Mouse (Mus musculus) gonadal fat pad, adult 2 months (tissue): ENCODE data around the gene Dimt1. TPM values are rescaled to one million over a fixed set of nuclear protein-coding genes. Genes with fewer than 3 reads are reported as not detected.
A peak's percentile ranks its signal among the peaks of the same experiment; 100 is the strongest.
"Not testable (repeated sequence)": the region's sequence is repeated elsewhere in the genome, so short reads cannot be mapped to it uniquely, and the experiment has no call there.

Experiments used
- DNase-seq: peaks from one replicate; pipeline ENCODE4 v3.0.0-alpha.2; 2012; ENCODE audit warnings: low read depth
- polyA plus RNA-seq: library from polyadenylated mRNA; depleted of rRNA; stranded (reverse); fragments of >200 nt; gene quantifications from 2 replicates; pipeline ENCODE4 v1.2.3, GENCODE M21; 2012; rRNA removed

Gene Dimt1
- 4.7 and 7.8 TPM in 2 replicates for polyA plus RNA-seq

DNA sequence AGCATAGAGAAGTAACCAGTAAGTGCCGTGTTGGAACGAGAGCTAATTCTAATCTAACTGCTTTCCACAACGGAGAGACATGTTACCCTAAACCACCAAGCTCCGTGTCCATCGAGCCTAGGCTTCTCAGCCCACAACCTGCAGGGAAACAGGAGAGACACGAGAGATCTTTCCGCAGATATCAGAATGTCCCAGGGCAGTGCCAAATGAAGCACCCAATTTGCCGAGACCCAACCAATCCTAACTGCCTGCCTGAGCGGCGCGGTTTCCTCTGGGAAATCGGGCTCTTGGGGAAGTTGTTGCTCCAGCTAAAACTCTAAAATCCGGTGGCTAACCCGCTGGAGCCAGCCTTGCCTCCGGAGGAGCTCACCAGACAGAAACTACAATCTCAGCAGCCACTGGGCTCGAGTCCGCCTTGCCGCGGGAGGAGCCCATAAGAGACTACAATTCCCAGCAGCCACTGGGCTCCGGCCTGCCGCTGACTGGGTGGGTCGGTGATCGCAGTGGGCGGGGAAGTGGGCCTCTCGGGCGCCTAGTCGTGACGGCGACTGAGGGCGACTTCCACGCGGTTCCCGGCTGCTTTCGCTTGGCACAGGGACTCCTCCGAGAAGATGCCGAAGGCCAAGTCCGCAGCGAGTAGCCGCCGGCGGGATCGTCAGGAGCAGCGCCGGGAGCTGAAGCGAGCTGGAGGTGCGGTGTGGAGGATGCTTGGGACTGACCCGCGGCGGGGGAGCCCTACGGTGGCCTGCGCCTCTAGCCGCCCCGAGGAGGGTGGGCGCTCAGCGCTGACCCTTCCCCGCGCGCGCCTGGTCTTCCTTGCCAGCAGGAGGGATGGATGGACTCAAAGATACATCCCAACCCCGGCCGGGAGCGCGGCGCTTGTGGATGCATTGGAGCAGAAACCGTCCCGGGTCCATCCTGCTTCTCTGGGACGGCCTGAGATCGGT is at the start of gene Dimt1:
Dimt1 (plus strand) TSS at position 534 of the 947 bp plus-strand sequence.
- peak; percentile 52 for DNase-seq

DNA sequence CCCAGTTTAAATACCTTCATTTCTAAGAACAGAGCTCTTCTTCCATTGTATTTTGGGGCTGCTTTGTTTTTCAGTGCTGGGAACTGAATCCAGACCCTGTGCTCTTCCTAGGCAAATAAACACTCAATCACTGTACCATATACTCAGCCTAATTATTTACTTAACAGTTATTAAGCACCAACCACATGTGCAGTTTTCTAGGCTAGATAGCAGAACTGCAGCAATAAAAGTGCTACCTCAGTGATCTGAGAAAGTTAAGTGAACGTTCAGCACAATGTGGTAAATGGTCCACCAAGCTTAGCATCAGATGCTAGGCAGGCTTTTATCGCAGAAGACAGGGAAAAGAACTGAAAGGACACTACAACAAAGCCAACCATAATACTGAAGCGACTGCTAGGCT is 42.3 kb upstream of the Dimt1 start:
- no peak for DNase-seq

DNA sequence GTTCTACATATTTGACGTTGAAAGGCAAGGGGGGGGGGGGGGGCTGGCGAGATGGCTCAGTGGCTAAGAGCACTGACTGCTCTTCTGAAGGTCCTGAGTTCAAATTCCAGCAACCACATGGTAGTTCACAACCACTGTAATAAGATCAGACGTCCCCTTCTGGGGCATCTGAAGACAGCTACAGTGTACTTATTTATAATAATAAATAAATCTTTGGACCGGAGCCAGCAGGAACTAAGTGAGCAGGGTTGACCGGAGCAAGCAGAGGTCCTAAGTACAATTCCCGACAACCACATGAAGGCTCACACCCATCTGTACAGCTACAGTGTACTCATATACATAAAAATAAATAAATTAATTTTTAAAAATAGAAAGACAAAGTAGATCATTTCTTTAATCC is 41.8 kb upstream of the Dimt1 start:
- not testable (repeated sequence) for DNase-seq

DNA sequence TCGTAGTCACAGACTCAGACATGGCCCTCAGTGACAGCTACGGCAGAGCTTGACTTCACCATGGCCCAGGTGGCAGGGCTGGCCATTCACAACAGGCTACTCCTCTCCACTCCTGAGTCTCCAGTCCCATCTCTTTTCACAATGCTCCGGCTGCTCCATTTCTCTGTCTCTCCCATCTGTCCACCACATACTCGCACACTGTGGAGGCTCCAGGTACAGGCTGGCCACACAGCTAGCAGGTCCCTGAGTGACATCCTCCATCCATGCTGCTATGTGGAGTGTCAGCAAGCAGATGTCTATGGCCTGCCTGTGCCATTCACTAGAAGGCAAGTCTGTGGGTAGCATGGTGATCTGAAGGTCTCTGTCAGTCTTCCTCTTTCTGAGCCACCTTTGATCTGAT is 39.7 kb upstream of the Dimt1 start:
- DNase-seq, result no peak

DNA sequence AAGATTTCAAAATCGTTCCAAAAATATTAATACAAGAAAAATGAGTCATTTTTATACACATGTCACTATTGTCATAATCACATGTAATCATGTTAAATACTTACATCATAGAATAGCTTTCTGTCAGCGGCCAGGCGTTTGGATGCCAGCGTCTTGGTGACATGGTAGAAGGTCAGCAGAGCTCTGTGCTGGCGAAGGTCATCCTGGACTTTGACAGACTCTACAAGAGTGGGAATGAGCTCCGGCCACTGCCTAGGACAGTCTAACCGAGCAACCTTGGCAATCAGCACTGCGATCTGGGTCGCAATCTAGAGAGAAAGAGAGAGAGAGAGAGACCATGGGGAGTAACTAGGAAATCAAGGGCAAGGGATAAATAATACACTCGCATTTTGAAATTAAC is 36.8 kb upstream of the Dimt1 start:
- DNase-seq, result no peak

DNA sequence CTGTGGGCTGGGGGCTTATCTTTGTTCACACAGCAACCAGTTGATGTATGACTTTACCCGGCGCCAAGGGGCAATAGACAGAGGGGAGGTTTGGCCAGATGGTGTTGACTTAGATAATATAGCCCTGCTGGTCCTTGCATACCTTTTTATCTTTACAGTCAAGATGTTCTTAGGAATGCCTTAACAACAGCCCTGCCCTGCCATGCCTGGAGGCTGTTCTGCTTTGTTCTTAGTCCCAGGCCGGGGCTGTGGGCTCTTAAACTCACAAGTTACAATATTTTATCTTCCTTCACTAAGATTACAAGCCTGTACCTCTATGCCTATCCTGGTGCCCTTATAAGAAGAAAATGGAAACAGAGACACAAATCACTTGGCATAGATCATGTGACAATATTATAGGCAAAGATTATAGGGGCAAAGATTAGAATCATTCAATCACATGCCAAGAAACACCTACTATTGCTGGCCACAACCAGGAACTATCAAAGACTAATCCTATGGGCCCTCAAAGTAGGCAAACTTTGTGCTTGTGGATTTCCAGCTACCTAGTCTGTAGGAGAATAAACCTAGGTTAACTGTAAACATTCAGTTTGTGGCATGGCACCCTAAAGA is 33.7 kb upstream of the Dimt1 start:
- DNase-seq, result no peak

DNA sequence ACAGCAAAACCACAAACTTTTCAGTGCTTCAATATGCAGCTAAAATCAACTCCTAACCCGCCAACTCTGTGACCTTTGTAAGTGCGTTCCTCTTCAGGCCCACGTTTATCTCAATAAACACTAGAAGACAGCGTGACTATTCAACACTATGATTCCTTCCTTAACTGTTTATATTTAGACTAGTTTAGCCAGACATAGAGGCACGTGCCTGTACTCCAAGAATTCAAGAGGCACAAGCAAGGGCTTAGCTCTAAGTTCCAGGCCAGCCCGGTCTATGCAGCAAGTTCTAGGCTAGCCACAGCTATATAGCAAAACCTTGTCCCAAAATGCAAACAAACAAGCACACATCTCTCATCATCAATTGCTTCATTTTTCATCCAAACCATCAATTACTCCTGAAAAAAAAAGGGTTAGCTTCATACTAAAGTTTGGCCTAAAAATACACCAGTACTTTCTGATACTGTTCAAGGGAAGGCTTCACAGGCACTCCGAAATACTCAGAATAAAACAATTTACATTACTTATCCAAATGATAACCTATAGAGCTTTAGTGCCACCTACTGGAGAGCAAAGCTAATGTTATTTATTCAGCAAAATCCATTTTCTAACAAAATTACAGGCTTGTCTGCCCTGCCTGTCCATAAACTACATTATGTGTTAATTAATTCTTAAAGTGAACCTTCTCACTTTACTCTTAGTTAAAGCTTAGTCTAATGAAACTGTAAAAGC is 28.4 kb upstream of the Dimt1 start:
- DNase-seq, result no peak

DNA sequence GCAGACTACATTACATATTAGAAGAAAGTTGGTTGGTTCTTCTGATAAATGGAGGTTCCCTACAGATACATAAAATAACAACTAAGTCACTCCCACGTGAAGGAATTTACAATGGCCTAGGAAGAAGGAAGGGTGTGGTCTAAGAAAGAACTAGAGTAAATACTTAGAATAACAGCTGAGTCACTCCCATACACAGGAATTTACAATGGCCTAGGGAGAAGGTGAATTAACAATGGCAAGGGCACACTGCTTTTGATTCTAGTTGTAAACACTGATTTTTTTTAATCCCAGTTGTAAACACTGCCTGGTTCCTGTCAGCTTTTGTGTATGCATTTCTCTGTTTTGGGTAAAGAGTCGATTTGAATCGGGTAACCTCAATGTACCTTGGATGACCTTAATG is 21.0 kb upstream of the Dimt1 start:
- not testable (repeated sequence) for DNase-seq

DNA sequence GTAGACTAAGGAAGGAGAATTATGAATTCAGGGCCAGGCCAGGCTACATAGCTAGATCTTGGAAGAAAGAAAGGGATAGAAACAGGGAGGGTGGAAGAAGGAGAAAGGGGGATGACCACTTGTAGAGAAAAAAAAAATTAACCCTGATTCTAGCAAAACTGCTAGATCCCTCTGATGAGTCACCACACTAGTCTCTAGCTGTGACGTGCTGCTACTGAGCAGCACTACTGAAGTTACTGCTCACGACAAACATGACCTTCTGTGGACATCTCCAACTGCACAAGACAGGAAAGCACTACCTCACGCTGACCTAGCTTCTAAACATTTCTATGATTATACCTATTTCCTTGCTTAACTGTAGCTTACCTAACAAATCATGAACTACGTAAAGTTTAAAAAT is 18.6 kb upstream of the Dimt1 start:
- no peak for DNase-seq

DNA sequence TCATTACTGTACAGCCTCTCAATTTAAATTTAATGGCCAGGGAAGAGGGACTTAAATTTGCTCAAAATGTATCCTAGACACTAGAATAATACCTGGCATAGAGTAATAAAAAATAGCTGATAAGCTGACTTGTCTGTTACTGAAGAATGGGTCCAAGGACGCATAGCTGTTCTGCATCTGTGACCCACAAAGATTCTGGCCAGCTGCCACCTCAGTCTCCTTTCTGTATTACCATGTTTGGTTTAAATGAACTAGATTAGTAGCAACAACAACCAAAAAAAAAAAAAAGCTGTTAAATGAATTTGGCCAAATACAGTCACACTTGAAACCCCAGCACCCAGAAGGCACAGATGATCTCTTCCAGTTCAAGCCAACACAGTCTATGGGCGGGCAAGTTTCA is 17.7 kb upstream of the Dimt1 start:
- no peak for DNase-seq

DNA sequence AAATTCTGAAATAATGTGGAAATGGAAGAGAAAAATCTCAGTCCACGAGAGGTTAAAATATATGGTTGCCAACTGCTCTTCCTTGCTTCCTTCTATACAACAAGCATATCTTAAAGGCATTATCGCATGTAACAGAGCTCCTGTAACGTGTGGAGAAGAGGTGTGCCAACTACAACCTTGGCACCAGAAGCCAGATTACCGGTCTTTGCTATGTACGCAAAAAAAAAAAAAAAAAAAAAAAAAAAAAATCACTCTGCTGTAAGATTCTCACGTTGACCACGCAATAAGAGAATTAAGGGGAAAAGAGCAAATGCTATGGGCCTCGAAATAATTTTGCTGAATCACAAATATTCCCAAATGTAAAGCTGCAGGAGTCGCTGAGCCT is 11.1 kb upstream of the Dimt1 start:
- no peak for DNase-seq

DNA sequence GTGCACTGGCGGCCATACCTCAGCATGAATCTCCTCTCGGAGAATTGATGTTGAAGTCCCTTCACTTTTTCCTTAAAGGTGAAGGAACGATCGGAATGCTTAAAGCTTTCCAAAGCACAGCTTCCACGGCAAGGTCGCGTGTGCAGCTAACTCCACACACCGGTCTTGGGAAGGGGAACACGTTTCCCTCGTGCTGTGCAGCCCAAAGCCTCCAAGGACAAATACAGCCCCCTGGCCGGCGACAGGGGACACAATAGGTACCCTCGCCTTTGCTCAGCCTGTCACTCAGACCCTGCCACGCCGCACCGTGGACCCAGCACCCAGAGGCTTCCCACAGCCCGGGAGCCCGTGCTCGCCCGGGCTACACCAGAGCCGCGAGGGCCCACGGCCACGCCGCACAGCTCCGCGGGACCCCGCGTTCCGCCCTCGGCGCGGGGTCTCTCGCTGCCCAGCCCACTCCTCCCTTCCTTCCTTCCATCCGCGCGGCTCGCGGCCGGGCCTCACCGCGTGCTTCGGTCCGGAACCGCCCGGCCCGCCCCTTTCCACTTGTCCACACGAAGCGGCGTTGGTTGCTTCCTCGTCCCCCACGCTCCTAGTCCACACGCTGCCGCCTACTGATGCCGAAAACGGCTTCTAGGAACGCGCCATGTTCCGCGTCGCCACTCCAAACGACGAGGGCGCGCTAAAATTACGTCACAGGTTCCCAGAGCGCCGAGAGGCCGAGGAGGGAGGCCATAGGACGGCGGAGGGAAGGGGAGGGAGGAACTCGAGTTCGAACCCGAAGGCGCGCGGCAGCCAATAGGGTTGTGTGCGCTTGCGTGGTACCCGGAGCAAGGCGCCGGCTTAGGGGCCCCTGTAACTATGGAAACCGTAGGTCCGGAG is 10.4 kb upstream of the Dimt1 start, which contains the start of gene Ipo11:
Ipo11 (minus strand) TSS at position 703 of the 882 bp plus-strand sequence.
- DNase-seq, result peak; percentile 55

DNA sequence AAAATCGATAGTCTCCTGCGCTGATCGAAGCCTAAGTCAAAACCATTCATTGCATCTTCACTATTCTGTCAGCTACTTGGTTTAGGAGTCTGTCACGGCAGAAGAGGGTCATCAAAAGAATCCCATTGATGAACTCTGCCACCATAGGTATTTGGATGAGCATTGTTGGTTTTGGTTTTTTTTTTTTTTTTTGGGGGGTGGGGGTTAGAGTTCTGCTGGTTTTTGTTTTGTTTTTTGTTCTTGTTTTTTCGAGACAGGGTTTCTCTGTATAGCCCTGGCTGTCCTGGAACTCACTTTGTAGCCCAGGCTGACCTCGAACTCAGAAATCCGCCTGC is 9.8 kb upstream of the Dimt1 start:
- no peak for DNase-seq

DNA sequence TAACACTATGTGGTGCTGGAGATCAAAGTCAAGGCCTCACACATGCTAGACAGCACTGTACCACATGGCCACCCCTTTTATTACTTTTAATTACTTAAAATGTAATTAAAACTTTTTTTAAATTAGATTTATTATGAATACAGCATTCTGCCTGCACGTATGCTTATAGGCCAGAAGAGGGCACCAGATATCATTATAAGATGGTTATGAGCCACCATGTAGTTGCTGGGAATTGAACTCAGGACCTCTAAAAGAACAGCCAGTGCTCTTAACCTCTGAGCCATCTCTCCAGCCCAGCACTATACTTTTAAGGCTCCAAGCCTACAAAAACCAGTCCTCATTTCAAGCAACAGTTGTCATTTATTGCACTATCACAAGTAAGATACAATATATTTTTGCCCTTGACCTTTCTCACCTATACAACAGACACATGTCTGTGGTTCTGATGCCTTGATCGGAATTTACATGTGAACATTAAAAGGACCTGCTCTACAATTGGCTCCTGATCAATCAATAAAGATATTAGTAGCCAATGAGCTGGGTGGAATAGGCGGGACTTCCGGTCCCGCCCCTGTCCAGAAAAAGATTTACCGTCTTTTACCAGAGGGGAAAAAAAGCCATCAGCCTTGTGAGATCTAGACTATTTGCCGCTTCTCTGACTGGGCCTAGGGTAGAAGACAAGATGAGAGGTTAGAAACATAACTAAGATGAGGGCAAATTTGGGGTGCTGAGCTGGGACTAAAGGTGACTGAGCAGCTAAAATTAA is 5.5 kb upstream of the Dimt1 start:
- no peak for DNase-seq

DNA sequence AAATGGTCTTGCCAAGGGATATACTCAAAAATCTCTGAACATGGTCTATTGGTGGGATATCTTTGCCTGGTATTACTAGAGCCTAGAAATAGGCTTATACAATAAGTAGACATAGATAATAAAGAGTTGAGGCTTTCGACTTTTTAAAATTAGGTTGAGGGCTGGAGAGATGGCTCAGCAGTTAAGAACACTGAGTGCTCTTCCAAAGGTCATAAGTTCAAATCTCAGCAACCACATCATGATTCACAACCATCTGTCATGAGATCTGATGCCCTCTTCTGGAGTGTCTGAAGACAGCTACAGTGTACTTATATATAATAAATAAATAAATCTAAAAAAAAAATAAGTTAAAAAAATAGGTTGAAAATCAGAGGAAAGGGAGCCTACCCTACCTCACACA is 4.2 kb upstream of the Dimt1 start:
- no peak for DNase-seq

DNA sequence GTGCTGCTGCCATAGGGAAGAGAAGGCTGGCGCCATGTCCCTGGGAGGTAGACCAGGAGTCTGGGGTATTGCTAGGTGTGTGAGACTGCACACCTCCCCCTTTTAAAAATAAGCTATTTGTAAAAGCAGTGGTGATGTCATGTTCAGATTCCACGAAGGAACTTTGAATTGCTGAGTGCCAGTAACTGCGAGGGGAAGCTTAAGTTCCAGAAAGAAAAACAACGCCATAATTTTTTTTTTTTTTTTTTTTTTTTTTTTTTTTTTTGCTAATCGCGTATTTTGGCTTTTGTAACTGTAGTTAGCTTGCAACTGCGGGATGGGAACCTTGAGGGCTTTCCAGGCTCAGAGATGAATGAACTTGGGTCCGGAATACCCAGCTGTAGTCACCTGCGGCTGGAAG is 1.4 kb upstream of the Dimt1 start:
- no peak for DNase-seq

DNA sequence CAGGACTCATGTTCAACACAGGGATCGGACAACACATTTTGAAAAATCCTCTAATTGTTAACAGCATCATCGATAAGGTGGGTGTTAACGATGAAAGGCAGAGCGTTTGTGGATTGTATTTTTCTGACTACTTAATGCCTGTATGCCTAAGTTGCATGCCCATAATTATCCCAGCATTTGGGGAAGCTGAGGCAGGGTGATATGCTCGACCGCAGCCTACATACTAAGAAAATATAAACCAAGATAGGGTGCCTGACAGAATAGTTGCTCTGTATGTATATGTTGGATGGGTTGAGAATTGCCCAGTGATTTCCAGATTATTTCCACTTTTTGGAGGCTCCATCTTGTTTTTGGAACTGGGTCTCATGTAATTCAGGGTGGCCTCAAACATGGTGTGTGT is 656 bp downstream of the Dimt1 start:
- no peak for DNase-seq

DNA sequence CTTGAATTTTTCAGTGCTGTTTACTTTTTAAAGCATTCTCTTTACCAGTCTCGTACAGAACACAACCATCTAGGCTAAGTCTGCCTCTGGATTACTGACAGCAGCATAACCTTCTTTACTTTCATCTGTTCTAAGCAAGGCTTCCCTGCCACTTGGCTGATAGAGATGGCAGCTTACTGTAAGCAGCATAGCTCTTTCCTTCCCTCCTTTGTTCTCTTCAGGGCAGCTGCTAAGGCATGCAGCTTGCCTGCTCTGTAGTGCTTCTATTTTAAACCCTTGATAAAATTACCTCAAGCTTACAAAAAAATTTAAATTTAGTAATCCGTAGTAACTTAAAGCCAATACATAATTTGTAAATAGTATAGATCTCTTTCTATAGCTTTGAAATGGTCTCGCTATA is 8.0 kb downstream of the Dimt1 start:
- DNase-seq, result no peak

DNA sequence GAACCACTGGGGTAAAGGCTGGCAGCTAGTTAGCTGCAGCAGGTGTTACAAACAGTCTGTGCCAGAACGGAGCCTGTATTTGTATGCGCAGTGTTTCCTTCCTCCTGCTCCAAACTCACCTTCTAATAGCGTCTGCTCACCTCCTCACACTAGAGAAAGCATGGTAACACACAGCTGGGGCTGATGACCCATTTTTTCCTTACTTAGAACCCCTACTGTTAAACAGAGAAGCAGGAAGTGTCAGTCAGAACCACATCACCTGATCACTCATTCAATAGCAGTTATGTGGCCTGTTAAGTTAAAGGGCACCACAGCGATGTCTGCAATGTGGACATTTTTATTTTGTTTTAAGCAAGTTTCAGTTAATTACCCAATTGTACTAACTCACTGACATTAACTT is 10.6 kb downstream of the Dimt1 start:
- DNase-seq, result no peak

DNA sequence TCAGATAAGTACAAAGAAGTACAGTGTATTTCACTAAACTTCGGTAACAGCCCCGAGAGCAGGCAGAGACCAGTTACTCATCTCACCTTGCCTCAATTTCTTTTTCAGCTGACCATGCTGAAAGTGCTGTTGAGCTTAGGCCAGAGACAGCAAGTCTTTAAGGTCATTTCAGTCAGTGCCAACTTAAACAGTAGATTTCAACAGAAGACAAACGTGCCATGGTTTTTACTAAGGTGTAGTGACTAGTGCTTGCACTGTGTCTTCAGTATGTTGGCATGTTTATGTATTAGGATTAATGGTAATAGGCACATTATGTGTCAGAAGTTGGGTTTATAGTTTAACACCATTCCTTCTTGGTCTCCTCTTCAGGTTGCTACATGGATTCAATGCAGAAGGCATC is 11.4 kb downstream of the Dimt1 start:
- DNase-seq, result peak; percentile 59

DNA sequence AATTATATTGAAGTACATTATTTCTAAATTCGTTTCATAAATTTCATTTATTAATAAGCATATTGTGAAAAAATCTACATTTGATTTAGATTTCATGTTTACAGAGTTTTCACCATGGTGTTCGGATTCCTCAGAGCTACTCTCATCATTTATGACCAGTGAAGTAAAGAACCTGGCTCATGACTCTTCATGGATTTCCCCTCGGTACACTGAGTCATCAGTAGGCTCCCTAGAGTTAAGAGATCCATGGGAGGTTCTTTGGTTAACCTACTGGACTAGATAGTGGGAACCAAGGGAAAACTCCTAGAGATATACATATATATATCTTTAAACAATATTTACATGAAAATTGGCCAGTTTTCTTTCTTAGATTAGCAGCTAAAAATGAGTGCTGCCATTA is 13.6 kb downstream of the Dimt1 start:
- no peak for DNase-seq
